Mouse (Mus musculus): ENCODE results near the gene Slc35a3.

DNA sequence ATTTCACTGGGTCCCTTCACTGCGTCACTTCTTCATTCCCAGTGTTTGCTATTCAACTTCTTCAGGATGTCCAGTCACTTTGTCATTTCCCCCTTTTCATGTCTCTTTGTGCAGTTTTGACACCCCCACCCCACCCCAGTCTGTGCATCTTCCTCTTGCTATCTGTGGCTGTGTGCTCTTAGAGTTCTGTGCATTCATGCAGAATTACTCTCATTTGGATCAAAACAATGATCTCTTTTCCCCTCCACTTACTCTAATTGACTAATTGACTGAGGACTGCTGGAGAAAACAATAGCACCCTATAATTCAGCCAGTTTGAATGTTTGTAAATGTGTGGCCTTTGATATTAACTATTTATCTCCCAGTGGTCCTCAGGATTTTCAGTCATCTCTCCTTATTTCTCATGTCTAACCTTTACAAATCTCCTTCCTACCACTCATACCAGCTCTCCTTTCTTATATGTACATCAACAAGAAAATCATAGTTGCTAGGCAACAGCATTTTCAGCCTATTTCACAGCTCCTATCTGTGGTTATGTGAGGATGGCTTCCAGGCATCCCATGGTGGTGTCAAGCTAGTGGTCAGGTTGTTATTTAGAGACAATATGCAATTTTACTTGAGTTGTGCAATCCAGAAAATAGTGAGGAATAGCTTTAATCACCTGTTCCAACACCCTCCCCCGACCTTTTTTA, 17.0 kb upstream of the Slc35a3 start:
- no peak for TF ChIP-seq POLR2A (IDR thresholded peaks at IDR 0.05; ENCODE audit: insufficient read length, low read depth)
- TF ChIP-seq MYOG (IDR thresholded peaks at IDR 0.05; ENCODE audit: control insufficient read depth in 1 of 3, insufficient read depth in 1 of 3, insufficient read length in 2 of 3, low read depth in 2 of 3) = no peak
- TF ChIP-seq USF1 (IDR thresholded peaks at IDR 0.05; ENCODE audit: low read depth) = no peak
- no peak for TF ChIP-seq MAX (IDR thresholded peaks at IDR 0.05; ENCODE audit: low read depth)
- TF ChIP-seq TCF3 (IDR thresholded peaks at IDR 0.05; ENCODE audit: insufficient read length, low read depth) = no peak
- no peak for TF ChIP-seq E2F4 (IDR thresholded peaks at IDR 0.05; ENCODE audit: insufficient read depth)
- no peak for TF ChIP-seq POLR2AphosphoS2 (IDR thresholded peaks at IDR 0.05; ENCODE audit: insufficient read length, low read depth)

All from myocyte (in vitro differentiated cells).